Mouse (Mus musculus): ENCODE results near the gene Mxra7. TPM values are rescaled to one million over a fixed set of nuclear protein-coding genes. Genes with fewer than 3 reads are reported as not detected.

Gene Mxra7
- polyA plus RNA-seq, 1 experiment from 2014 or later, result 17.6 TPM

- WGBS, result 72% methylated on average over 4 of the region's 4 CpGs
- peak overlapping the region; percentile 36; the same call in 1 of the 2 replicates for H3K9ac ChIP-seq (ENCODE audit: low read depth, low read length)
- no peaks in the 10 kb centered on the region for H3K27me3 ChIP-seq (replicated peaks; ENCODE audit: control insufficient read depth, insufficient read depth, low read length)
- DNase-seq (ENCODE audit: low spot score), result no peak
- H3K9me3 ChIP-seq (ENCODE audit: control insufficient read depth, low read length), result no peaks in the 10 kb centered on the region
- peaks cover 23% of the 10 kb centered on the region for H3K4me1 ChIP-seq (ENCODE audit: control insufficient read depth, insufficient read depth, low read length)
- no peak for ATAC-seq (ENCODE audit: low read depth)
- H3K27ac ChIP-seq (replicated peaks; ENCODE audit: low read depth, low read length), result no peak overlapping the region
- peak overlapping the region; percentile 74 for H3K4me3 ChIP-seq (ENCODE audit: low read depth, low read length)
- H3K4me2 ChIP-seq (ENCODE audit: low read depth, low read length), result peak overlapping the region; percentile 60
- peaks cover 55% of the 10 kb centered on the region for H3K36me3 ChIP-seq (ENCODE audit: control insufficient read depth, insufficient read depth, low read length)
These were observed 12.9 kb upstream of the Mxra7 start for GRCm38 (mm10) chr11:116840748-116841147.

GRCm38 (mm10) chr11:116839601-116840000 is 11.8 kb upstream of the Mxra7 start:
- Histone ChIP-seq H3K27me3 (replicated peaks; ENCODE audit: control insufficient read depth, insufficient read depth, low read length) (no peaks in the 10 kb centered on the region), H3K9me3 (ENCODE audit: control insufficient read depth, low read length) (no peaks in the 10 kb centered on the region), H3K9ac (ENCODE audit: low read depth, low read length) (peak overlapping the region; percentile 14; the same call in 1 of the 2 replicates), H3K36me3 (ENCODE audit: control insufficient read depth, insufficient read depth, low read length) (peaks cover 67% of the 10 kb centered on the region), H3K4me1 (ENCODE audit: control insufficient read depth, insufficient read depth, low read length) (peaks cover 23% of the 10 kb centered on the region), H3K4me2 (ENCODE audit: low read depth, low read length) (peak overlapping the region; percentile 60; the same call in 1 of the 2 replicates), H3K27ac (replicated peaks; ENCODE audit: low read depth, low read length) (no peak overlapping the region), H3K4me3 (ENCODE audit: low read depth, low read length) (no peak overlapping the region)
- DNase-seq (ENCODE audit: low spot score) (no peak), ATAC-seq (ENCODE audit: low read depth) (no peak)
- 83% methylated on average over 7 of the region's 7 CpGs for WGBS

GRCm38 (mm10) chr11:116838936-116839335 is 11.1 kb upstream of the Mxra7 start:
- no peak overlapping the region for H3K27ac ChIP-seq (replicated peaks; ENCODE audit: low read depth, low read length)
- no peaks in the 10 kb centered on the region for H3K9me3 ChIP-seq (ENCODE audit: control insufficient read depth, low read length)
- no peak overlapping the region for H3K9ac ChIP-seq (ENCODE audit: low read depth, low read length)
- H3K4me2 ChIP-seq (ENCODE audit: low read depth, low read length), result no peak overlapping the region
- H3K36me3 ChIP-seq (ENCODE audit: control insufficient read depth, insufficient read depth, low read length), result peaks cover 74% of the 10 kb centered on the region
- no peaks in the 10 kb centered on the region for H3K27me3 ChIP-seq (replicated peaks; ENCODE audit: control insufficient read depth, insufficient read depth, low read length)
- DNase-seq (ENCODE audit: low spot score) (no peak), ATAC-seq (ENCODE audit: low read depth) (no peak)
- H3K4me1 ChIP-seq (ENCODE audit: control insufficient read depth, insufficient read depth, low read length), result peaks cover 18% of the 10 kb centered on the region
- WGBS, result 81% methylated on average over 14 of the region's 14 CpGs
- no peak overlapping the region for H3K4me3 ChIP-seq (ENCODE audit: low read depth, low read length)

GRCm38 (mm10) chr11:116837441-116837840 is 9.6 kb upstream of the Mxra7 start:
- Histone ChIP-seq H3K9ac (ENCODE audit: low read depth, low read length) (no peak overlapping the region), H3K36me3 (ENCODE audit: control insufficient read depth, insufficient read depth, low read length) (peaks cover 86% of the 10 kb centered on the region), H3K4me3 (ENCODE audit: low read depth, low read length) (no peak overlapping the region), H3K27ac (replicated peaks; ENCODE audit: low read depth, low read length) (no peak overlapping the region), H3K27me3 (replicated peaks; ENCODE audit: control insufficient read depth, insufficient read depth, low read length) (no peaks in the 10 kb centered on the region), H3K4me1 (ENCODE audit: control insufficient read depth, insufficient read depth, low read length) (peaks cover 18% of the 10 kb centered on the region), H3K9me3 (ENCODE audit: control insufficient read depth, low read length) (no peaks in the 10 kb centered on the region), H3K4me2 (ENCODE audit: low read depth, low read length) (no peak overlapping the region)
- 94% methylated on average over 10 of the region's 10 CpGs for WGBS
- ATAC-seq (ENCODE audit: low read depth), result no peak
- DNase-seq (ENCODE audit: low spot score), result no peak

DNA sequence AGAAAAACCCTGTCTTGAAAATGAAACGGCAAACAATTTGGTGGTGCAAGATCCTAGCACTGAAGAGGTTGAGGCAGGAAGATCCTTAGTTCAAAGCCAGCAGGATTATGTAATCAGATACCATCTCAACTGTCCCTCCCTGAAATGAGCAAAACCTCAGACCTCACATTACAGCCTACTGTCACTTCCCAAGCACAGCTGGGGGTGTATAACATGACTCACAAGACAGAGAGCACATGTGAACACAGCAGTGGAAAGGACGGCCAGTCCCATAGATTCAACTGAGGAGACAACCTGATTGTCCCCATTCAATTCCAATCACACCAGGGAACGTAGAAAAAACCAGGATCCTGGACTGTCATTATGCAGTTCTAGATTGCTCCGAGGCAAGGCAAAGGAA is 8.4 kb upstream of the Mxra7 start:
- H3K4me1 ChIP-seq (ENCODE audit: control insufficient read depth, insufficient read depth, low read length), result peaks cover 13% of the 10 kb centered on the region
- no peaks in the 10 kb centered on the region for H3K27me3 ChIP-seq (replicated peaks; ENCODE audit: control insufficient read depth, insufficient read depth, low read length)
- H3K27ac ChIP-seq (replicated peaks; ENCODE audit: low read depth, low read length), result no peak overlapping the region
- WGBS, result 88% methylated on average over 4 of the region's 4 CpGs
- peaks cover 91% of the 10 kb centered on the region for H3K36me3 ChIP-seq (ENCODE audit: control insufficient read depth, insufficient read depth, low read length)
- no peak overlapping the region for H3K4me2 ChIP-seq (ENCODE audit: low read depth, low read length)
- H3K4me3 ChIP-seq (ENCODE audit: low read depth, low read length), result no peak overlapping the region
- DNase-seq (ENCODE audit: low spot score), result no peak
- H3K9ac ChIP-seq (ENCODE audit: low read depth, low read length), result no peak overlapping the region
- no peaks in the 10 kb centered on the region for H3K9me3 ChIP-seq (ENCODE audit: control insufficient read depth, low read length)
- ATAC-seq (ENCODE audit: low read depth), result no peak

DNA sequence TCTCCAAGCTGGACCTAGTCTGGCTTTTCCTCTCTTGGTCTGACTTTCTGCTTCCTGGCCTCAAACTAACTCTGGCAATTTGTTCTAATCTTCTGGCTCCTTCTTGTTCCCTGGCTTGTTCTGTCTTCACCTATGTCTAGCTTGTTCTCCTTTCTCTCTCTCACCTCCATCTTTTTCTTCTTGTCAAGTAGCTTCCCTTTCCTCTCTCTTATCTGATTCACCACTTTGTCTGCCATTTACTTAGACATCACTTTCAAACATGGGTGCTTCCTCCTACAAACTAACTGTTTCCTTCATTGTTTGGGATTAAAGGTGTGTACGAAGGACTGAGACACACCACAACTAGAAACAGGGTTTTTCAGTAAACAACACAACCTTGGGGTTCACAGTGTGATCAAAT is 7.1 kb upstream of the Mxra7 start:
- Histone ChIP-seq H3K4me2 (ENCODE audit: low read depth, low read length) (no peak overlapping the region), H3K4me1 (ENCODE audit: control insufficient read depth, insufficient read depth, low read length) (no peaks in the 10 kb centered on the region), H3K36me3 (ENCODE audit: control insufficient read depth, insufficient read depth, low read length) (peaks cover 81% of the 10 kb centered on the region), H3K27me3 (replicated peaks; ENCODE audit: control insufficient read depth, insufficient read depth, low read length) (no peaks in the 10 kb centered on the region), H3K27ac (replicated peaks; ENCODE audit: low read depth, low read length) (no peak overlapping the region), H3K9ac (ENCODE audit: low read depth, low read length) (no peak overlapping the region), H3K9me3 (ENCODE audit: control insufficient read depth, low read length) (no peaks in the 10 kb centered on the region), H3K4me3 (ENCODE audit: low read depth, low read length) (no peak overlapping the region)
- ATAC-seq (ENCODE audit: low read depth) (no peak), DNase-seq (ENCODE audit: low spot score) (no peak)
- WGBS, result 91% methylated on average over 1 of the region's 1 CpGs

DNA sequence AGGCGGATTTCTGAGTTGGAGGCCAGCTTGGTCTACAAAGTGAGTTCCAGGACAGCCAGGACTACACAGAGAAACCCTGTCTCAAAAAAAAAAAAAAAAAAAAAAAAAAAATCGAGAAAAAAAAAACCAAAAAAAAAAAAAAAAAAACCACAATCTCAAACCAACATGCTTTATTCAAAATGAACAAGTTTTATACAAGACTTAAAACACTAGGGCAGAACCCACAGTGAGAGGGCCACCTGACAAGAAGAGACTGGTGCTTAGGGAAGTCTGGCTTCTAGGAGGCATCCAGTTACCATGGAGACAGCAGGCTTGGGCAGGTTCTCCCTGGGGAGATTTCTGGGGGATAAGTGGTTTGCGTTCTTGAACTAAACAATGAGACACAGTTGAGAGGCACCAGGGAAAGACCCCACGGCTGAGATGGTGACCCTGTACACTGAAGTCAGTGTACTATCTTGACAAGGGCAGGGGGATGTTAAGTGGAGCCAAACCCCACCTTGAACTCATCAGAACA is 4.4 kb upstream of the Mxra7 start:
- Histone ChIP-seq H3K9me3 (ENCODE audit: control insufficient read depth, low read length) (no peaks in the 10 kb centered on the region), H3K4me1 (ENCODE audit: control insufficient read depth, insufficient read depth, low read length) (peaks cover 6% of the 10 kb centered on the region; the same call in 1 of the 2 replicates), H3K27ac (replicated peaks; ENCODE audit: low read depth, low read length) (no peak overlapping the region), H3K27me3 (replicated peaks; ENCODE audit: control insufficient read depth, insufficient read depth, low read length) (no peaks in the 10 kb centered on the region), H3K36me3 (ENCODE audit: control insufficient read depth, insufficient read depth, low read length) (peaks cover 53% of the 10 kb centered on the region), H3K4me3 (ENCODE audit: low read depth, low read length) (no peak overlapping the region), H3K4me2 (ENCODE audit: low read depth, low read length) (no peak overlapping the region), H3K9ac (ENCODE audit: low read depth, low read length) (no peak overlapping the region)
- ATAC-seq (ENCODE audit: low read depth) (peak; percentile 35; the same call in 1 of the 2 replicates), DNase-seq (ENCODE audit: low spot score) (peak; percentile 90)
- WGBS, result 18% methylated on average over 4 of the region's 4 CpGs

DNA sequence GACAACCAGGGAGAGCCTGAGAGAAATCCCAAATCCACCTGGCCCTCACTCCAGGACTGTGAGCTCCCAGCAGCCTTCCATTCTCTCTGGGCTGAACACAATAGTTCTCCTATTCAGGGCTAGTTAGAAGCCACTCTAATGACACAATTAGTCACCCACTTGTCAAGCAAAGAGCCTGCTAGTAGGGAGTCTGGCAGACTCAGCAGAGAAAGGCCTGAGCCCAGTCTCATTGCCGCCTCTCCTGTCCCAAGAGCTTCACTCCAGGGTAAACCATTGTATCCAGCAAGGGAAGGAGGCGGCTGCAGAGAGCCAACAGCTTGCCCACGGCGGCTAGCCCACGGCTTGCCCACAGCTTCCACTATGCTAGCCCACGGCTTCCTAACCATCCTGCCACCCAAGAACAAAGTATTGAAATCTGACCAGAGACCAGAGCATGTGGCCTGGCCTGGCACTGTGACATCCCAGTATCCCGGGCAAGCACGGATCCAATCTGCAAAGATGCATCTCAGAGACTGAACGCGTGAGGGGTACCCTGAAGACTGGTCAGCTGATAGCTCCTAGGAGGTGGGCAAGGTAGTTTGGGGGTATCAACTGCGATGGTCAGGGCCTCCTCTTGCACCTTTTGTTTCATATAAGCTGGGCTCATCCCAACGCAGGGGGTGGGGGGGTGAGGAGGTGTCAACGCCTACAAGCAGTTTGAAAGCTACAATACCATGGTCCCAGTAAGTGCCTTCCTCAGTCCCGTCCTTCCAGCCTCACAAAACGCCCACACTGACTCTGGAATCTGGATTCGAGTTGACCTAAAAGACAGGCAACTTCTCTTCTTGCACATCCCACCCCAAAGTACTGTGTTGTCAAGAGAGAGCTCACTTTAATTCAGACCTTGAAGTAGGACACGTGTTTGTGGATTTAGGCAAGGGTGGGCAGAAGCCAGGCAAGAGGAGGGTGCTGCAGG is 1.0 kb downstream of the Mxra7 start:
- Histone ChIP-seq H3K4me2 (ENCODE audit: low read depth, low read length) (peak overlapping the region; percentile 89), H3K4me3 (ENCODE audit: low read depth, low read length) (peak overlapping the region; percentile 77), H3K27me3 (replicated peaks; ENCODE audit: control insufficient read depth, insufficient read depth, low read length) (no peaks in the 10 kb centered on the region), H3K9me3 (ENCODE audit: control insufficient read depth, low read length) (no peaks in the 10 kb centered on the region), H3K9ac (ENCODE audit: low read depth, low read length) (peak overlapping the region; percentile 83), H3K27ac (replicated peaks; ENCODE audit: low read depth, low read length) (peak overlapping the region; percentile 46; the same call in 1 of the 2 replicates), H3K4me1 (ENCODE audit: control insufficient read depth, insufficient read depth, low read length) (peaks cover 11% of the 10 kb centered on the region; the same call in 1 of the 2 replicates), H3K36me3 (ENCODE audit: control insufficient read depth, insufficient read depth, low read length) (peaks cover 8% of the 10 kb centered on the region; the same call in 1 of the 2 replicates)
- peak; percentile 13; the same call in 1 of the 2 replicates for ATAC-seq (ENCODE audit: low read depth)
- no peak for DNase-seq (ENCODE audit: low spot score)
- 25% methylated on average over 17 of the region's 17 CpGs for WGBS
